Mouse (Mus musculus): ENCODE results near the gene Sco1.

DNA sequence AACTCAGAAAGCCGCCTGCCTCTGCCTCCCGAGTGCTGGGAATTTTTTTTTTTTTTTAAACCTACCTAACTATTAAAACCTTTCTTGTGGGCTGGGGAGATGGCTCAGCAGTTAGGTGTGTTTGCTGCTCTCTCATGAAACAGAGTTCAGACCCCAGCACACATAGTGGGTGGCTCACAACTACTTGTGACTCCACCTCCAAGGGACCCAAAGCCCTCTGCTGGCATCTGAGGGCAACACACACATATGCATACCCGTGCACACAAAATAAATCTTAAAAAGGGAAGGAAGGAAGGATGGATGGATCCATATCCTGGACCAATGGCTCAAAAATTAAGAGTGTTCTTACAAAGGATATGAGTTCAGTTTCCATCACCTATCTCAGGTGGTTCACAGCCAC, 3.2 kb upstream of the Sco1 start:
- no peak for TF ChIP-seq POLR2A (IDR thresholded peaks at IDR 0.05; ENCODE audit: low read depth, low read length)
- TF ChIP-seq CTCF (IDR thresholded peaks at IDR 0.05; ENCODE audit: borderline replicate concordance, insufficient read depth, low read length), result no peak
